Mouse (Mus musculus) midbrain, embryonic 13.5 days (tissue): ENCODE results near the gene Abi1. TPM values are rescaled to one million over a fixed set of nuclear protein-coding genes. Genes with fewer than 3 reads are reported as not detected.

Experiments
- ATAC-seq: fragments of 200-750 bp; cut with Nextera tagmentation; 2 replicates; pipeline ENCODE4 v1.8.0; 2017; ENCODE audit warnings: mild to moderate bottlenecking, moderate TSS enrichment, moderate library complexity
- H3K27ac ChIP-seq: fragments of 300-500 bp; sonication (generic); 2 replicates; pipeline ENCODE4 v1.5.1; 2015; ENCODE audit warnings: inconsistent platforms, mild to moderate bottlenecking, moderate library complexity
- H3K27me3 ChIP-seq: fragments of 300-500 bp; sonication (generic); 2 replicates; pipeline ENCODE4 v1.6.1; 2015; ENCODE audit warnings: mild to moderate bottlenecking, inconsistent platforms
- H3K36me3 ChIP-seq: fragments of 300-500 bp; sonication (generic); 2 replicates; pipeline ENCODE4 v1.6.1; 2015; ENCODE audit warnings: mild to moderate bottlenecking, inconsistent platforms
- H3K4me1 ChIP-seq: fragments of 300-500 bp; sonication (generic); replicated peaks from 2 replicates; pipeline ENCODE4 v1.6.1; 2015; ENCODE audit warnings: inconsistent platforms
- H3K4me2 ChIP-seq: fragments of 300-500 bp; sonication (generic); replicated peaks from 2 replicates; pipeline ENCODE4 v1.6.1; 2015; ENCODE audit warnings: moderate library complexity, mild to moderate bottlenecking, inconsistent platforms
- H3K4me3 ChIP-seq: fragments of 300-500 bp; sonication (generic); replicated peaks from 2 replicates; pipeline ENCODE4 v1.5.1; 2015; ENCODE audit warnings: mild to moderate bottlenecking, inconsistent platforms
- H3K9ac ChIP-seq: fragments of 300-500 bp; sonication (generic); replicated peaks from 2 replicates; pipeline ENCODE4 v1.6.1; 2015; ENCODE audit warnings: mild to moderate bottlenecking, inconsistent platforms
- H3K9me3 ChIP-seq: fragments of 300-500 bp; sonication (generic); 2 replicates; pipeline ENCODE4 v1.6.1; 2016; ENCODE audit warnings: mild to moderate bottlenecking, inconsistent platforms
- WGBS: fragments of 180-500 bp; shearing (Covaris S2); methylation state at CpG from one replicate; pipeline ENCODE4 v1.1.7; 2015; 5-methylcytosine and 5-hydroxymethylcytosine counted together
- polyA plus RNA-seq: library from polyadenylated mRNA; unstranded; fragments of >200 nt; fragmentation: Nextera tagmentation; extraction: Ambion mirVana; gene quantifications from 2 replicates; pipeline ENCODE4 v1.2.1, GENCODE M21; 2015

The Abi1 gene
- 51.7 and 51.9 TPM in 2 replicates for polyA plus RNA-seq

- H3K4me1 ChIP-seq = peaks cover 28% of the 10 kb centered on the region
- peak within 1 kb of the TSS; percentile 96 for H3K4me3 ChIP-seq
- H3K27ac ChIP-seq = peak within 1 kb of the TSS; percentile 98
- H3K9ac ChIP-seq = peak within 1 kb of the TSS; percentile 99
- ATAC-seq = peak; percentile 98
- no peaks in the 10 kb centered on the region for H3K27me3 ChIP-seq
- H3K9me3 ChIP-seq = no peaks in the 10 kb centered on the region
- H3K4me2 ChIP-seq = peak within 1 kb of the TSS; percentile 80
- WGBS = 4% methylated on average over 24 of the region's 24 CpGs
- no peaks in the 10 kb centered on the region for H3K36me3 ChIP-seq
These were observed at the start of gene Abi1 for GRCm38 (mm10) chr2:23040001-23040646. TSS of gene Abi1 (minus strand) at chr2:23040241.

DNA sequence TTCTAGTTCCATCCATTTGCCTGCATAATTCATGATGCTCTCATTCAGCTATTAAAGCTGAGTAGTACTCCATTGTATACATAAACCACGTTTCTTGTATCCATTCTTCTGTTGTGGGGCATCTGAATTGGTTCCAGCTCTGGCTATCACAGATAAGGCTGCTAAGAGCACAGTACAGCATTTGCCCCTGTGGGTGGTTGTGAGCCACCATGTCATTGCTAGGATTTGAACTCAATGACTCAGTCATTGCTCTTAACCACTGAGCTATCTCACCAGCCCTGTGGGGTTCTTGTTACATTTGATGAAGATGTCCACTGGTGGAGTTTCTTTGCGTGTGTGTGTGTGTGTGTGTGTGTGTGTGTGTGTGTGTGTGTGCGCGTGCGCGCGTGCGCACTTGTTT is 44.5 kb upstream of the Abi1 start:
- 93% methylated on average over 8 of the region's 8 CpGs for WGBS
- no peak for ATAC-seq
- H3K4me3 ChIP-seq = no peak overlapping the region
- H3K36me3 ChIP-seq = peaks cover 72% of the 10 kb centered on the region
- H3K9me3 ChIP-seq = no peaks in the 10 kb centered on the region
- H3K4me1 ChIP-seq = no peaks in the 10 kb centered on the region
- H3K27me3 ChIP-seq = no peaks in the 10 kb centered on the region
- H3K27ac ChIP-seq = no peak overlapping the region
- H3K9ac ChIP-seq = no peak overlapping the region
- no peak overlapping the region for H3K4me2 ChIP-seq

DNA sequence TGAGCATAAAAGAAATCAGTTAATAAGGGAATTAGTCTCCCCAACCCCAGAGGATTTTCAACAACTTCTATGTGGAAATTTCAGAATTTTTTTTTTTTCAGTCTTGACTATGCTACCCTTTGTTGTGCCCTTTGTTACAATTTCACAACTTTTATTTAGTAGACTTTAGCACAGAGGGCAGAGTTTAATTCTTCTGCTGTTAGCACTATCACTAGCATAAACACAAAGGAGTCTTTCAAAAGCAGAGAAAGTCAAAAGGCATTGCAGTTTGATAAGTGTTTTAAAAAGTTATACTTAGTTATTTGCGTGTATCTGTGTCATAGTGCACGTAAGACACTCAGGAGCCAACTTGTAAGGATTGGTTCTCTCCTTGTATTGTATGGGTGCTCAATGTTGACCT is 38.5 kb upstream of the Abi1 start:
- no peak overlapping the region for H3K27ac ChIP-seq
- H3K4me3 ChIP-seq = no peak overlapping the region
- peaks cover 68% of the 10 kb centered on the region for H3K36me3 ChIP-seq
- H3K4me2 ChIP-seq = no peak overlapping the region
- H3K27me3 ChIP-seq = no peaks in the 10 kb centered on the region
- H3K9ac ChIP-seq = no peak overlapping the region
- no peaks in the 10 kb centered on the region for H3K4me1 ChIP-seq
- H3K9me3 ChIP-seq = no peaks in the 10 kb centered on the region
- no peak for ATAC-seq
- WGBS = 97% methylated on average over 2 of the region's 2 CpGs

DNA sequence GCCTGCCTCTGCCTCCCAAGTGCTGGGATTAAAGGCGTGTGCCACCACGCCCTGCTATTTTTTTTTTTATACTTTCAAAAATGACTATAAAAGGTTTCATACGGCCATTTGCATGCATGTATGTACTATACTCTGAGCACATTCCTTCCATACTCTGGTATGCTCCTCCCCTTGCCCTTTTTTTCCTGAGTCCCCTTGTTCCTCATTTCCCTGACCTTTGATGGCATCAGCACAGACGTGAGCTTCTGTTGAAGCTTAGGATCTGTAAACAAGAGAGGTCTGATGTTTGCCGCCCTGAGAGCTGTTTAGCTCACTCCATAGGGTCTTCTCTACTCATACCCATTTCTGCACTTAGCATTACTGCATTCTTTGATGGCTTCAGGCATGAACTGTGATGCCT is 37.7 kb upstream of the Abi1 start:
- H3K27ac ChIP-seq = no peak overlapping the region
- H3K36me3 ChIP-seq = peaks cover 62% of the 10 kb centered on the region
- no peak overlapping the region for H3K4me2 ChIP-seq
- no peaks in the 10 kb centered on the region for H3K27me3 ChIP-seq
- no peak overlapping the region for H3K4me3 ChIP-seq
- H3K9ac ChIP-seq = no peak overlapping the region
- no peaks in the 10 kb centered on the region for H3K9me3 ChIP-seq
- 92% methylated on average over 5 of the region's 5 CpGs for WGBS
- ATAC-seq = no peak
- H3K4me1 ChIP-seq = no peaks in the 10 kb centered on the region

DNA sequence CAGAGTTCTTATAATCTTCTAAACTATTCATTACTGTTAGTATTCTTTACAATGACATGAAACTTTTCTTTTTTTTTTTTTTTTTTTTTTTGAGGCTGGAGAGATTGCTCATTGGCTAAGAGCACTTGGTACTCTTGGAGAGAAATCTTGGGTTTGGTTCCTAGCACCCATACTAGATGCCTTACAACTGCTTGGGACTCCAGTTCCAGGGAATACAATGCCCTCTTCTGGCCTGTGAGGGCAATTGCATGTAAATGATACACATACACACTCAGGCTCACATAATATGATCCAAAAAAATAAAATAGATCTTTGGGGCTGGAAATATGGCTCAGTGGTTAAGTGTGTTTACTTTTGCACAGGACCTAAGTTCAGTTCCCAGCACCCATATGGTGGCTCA is 36.7 kb upstream of the Abi1 start:
- H3K36me3 ChIP-seq = peaks cover 55% of the 10 kb centered on the region
- ATAC-seq = no peak

GRCm38 (mm10) chr2:23075846-23076245 is 35.8 kb upstream of the Abi1 start:
- H3K4me3 ChIP-seq = no peak overlapping the region
- ATAC-seq = no peak
- H3K36me3 ChIP-seq = peaks cover 48% of the 10 kb centered on the region
- no peak overlapping the region for H3K27ac ChIP-seq
- H3K27me3 ChIP-seq = no peaks in the 10 kb centered on the region
- H3K9ac ChIP-seq = no peak overlapping the region
- peaks cover 10% of the 10 kb centered on the region for H3K4me1 ChIP-seq
- H3K9me3 ChIP-seq = no peaks in the 10 kb centered on the region
- no peak overlapping the region for H3K4me2 ChIP-seq

More for the DNA sequence above, 36.7 kb upstream of the Abi1 start:
- 0 out of 2 replicates have a peak, but pooled peaks cover 3% of the 10 kb centered on the region for H3K4me1 ChIP-seq
- no peak overlapping the region for H3K27ac ChIP-seq
- no peak overlapping the region for H3K4me3 ChIP-seq
- H3K4me2 ChIP-seq = no peak overlapping the region
- no peaks in the 10 kb centered on the region for H3K27me3 ChIP-seq
- no peaks in the 10 kb centered on the region for H3K9me3 ChIP-seq
- H3K9ac ChIP-seq = no peak overlapping the region

DNA sequence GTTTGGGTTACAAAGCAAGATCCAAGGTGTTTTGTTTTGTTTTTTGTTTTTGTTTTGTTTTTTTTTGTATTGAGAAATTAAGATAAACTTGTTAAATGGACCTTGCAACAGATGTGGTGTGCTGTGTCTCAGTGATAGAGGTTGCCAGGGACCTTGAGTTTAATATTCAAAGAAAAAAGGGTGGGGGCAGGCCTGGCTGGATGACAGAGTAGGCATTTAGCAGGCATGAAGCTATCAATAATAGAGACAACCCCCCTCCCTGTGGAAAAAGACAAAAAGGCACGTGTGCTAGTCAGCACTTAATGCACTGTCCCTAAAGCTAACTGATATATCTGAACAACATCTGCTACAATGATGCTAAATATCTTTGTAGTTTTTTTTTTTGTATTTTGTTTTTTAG is 31.4 kb upstream of the Abi1 start:
- H3K9ac ChIP-seq = no peak overlapping the region
- 71% methylated on average over 1 of the region's 1 CpGs for WGBS
- no peaks in the 10 kb centered on the region for H3K9me3 ChIP-seq
- no peak overlapping the region for H3K27ac ChIP-seq
- peaks cover 21% of the 10 kb centered on the region for H3K36me3 ChIP-seq
- no peak overlapping the region for H3K4me2 ChIP-seq
- H3K4me1 ChIP-seq = peaks cover 19% of the 10 kb centered on the region
- no peaks in the 10 kb centered on the region for H3K27me3 ChIP-seq
- no peak overlapping the region for H3K4me3 ChIP-seq
- ATAC-seq = no peak

DNA sequence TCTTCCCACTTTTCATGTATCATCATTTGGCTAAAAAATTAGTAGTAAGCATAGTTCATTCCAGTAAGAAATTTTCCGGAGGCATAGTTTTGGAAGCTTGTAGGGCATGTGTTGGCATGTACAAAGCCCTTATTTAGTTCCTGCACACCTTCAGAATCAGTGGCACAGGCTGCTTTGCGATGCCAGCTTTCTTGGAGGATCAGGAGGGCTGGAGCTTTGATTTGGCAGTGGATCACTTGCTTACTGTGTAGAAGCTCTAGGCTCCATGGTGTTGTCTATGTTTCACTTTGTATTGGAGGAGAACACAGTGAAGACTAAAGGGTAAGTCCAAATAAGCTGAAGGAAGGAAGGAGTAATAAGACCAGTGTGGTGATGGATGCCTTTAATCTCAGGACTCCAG is 30.4 kb upstream of the Abi1 start:
- no peak overlapping the region for H3K4me3 ChIP-seq
- no peaks in the 10 kb centered on the region for H3K9me3 ChIP-seq
- no peaks in the 10 kb centered on the region for H3K27me3 ChIP-seq
- no peak for ATAC-seq
- no peak overlapping the region for H3K27ac ChIP-seq
- 98% methylated on average over 2 of the region's 2 CpGs for WGBS
- H3K36me3 ChIP-seq = peaks cover 15% of the 10 kb centered on the region; the same call in 1 of the 2 replicates
- H3K4me1 ChIP-seq = peaks cover 19% of the 10 kb centered on the region
- H3K9ac ChIP-seq = no peak overlapping the region
- no peak overlapping the region for H3K4me2 ChIP-seq

- Histone ChIP-seq H3K27me3 (no peaks in the 10 kb centered on the region), H3K36me3 (0 out of 2 replicates have a peak, but pooled peaks cover 11% of the 10 kb centered on the region), H3K9ac (peak overlapping the region; percentile 88), H3K4me2 (peak overlapping the region; percentile 99), H3K27ac (peak overlapping the region; percentile 97), H3K9me3 (no peaks in the 10 kb centered on the region), H3K4me3 (peak overlapping the region; percentile 80), H3K4me1 (peaks cover 19% of the 10 kb centered on the region)
- ATAC-seq = peak; percentile 90
- under 1% methylated on average over 50 of the region's 50 CpGs for WGBS
These were observed 29.1 kb upstream of the Abi1 start for GRCm38 (mm10) chr2:23068894-23069744.

DNA sequence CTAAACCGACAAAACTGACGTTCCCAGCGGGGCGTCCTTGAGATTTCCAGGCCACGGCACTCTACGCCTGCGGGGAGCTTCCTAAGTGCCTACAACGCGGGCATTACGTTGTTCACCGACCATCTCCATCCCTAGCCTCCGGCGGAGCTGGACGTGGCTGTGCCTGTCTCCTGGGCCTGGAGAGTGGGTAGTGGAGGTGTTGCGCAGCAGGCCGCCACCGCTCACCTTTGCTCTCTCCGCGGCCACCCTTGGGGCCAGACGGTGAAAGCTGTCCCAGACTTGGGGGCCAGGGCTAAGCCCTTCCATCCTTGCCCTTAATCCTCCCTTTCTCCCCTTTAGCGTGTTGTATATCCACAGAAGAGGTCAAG is 28.3 kb upstream of the Abi1 start:
- Histone ChIP-seq H3K4me2 (peak overlapping the region; percentile 99), H3K27me3 (no peaks in the 10 kb centered on the region), H3K4me1 (peaks cover 19% of the 10 kb centered on the region), H3K4me3 (peak overlapping the region; percentile 80), H3K27ac (peak overlapping the region; percentile 97), H3K9me3 (no peaks in the 10 kb centered on the region), H3K9ac (peak overlapping the region; percentile 88), H3K36me3 (0 out of 2 replicates have a peak, but pooled peaks cover 6% of the 10 kb centered on the region)
- WGBS = under 1% methylated on average over 21 of the region's 21 CpGs
- ATAC-seq = peak; percentile 80

DNA sequence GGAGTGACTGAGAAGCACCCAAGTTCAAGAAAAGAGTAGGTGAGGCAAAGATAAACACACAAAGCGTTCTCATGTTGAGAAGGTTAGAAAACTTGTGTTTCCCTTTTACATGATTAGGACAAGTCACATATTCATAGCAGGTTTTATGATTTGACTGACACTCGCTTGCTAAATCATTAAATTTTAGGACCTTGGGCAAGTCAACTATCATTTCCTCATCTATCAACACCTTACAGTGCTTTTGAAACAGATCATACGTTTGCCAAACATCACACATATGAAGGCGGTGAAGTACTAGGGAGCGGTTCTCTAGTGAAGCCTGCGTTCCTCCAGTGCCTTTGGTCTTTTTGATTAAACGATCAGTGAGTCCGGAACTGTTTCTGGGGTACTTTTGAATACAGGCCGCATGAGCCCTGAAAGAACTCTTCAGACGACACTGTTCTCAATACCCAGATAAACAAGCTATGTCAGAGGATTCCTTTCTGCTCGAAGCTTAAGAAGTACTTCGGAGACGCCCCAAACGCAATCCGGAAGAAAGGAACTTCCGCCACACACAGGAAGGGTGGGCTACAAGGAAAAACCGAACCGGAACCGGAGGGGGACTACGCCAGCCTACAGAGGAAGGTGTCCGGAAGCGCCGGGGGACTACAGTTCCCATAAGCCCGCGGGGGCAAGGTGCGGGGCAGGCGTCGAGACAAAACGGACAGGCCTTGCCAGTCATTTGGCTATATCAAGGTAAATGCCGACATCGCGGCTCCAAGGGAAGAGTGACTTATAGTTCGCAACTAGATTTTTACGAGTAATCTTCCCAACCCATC is 27.7 kb upstream of the Abi1 start, which contains the start of gene Acbd5:
TSS of gene Acbd5 (plus strand) at position 616 of the 818 bp plus-strand sequence.
- peak; percentile 97 for ATAC-seq
- no peaks in the 10 kb centered on the region for H3K9me3 ChIP-seq

More for the DNA sequence above, 27.7 kb upstream of the Abi1 start, which contains the start of gene Acbd5:
- Histone ChIP-seq H3K27me3 (no peaks in the 10 kb centered on the region), H3K9ac (peak within 1 kb of the TSS; percentile 88), H3K4me1 (peaks cover 19% of the 10 kb centered on the region), H3K4me3 (peak within 1 kb of the TSS; percentile 80), H3K36me3 (0 out of 2 replicates have a peak, but pooled peaks cover 6% of the 10 kb centered on the region), H3K27ac (peak within 1 kb of the TSS; percentile 97), H3K4me2 (peak within 1 kb of the TSS; percentile 99)
- 3% methylated on average over 34 of the region's 34 CpGs for WGBS
